Mouse (Mus musculus): ENCODE measurements around the gene Rac1. TPM values are rescaled to one million over a fixed set of nuclear protein-coding genes. Genes with fewer than 3 reads are reported as not detected.
A peak's percentile ranks its signal among the peaks of the same experiment; 100 is the strongest.
"Not testable (repeated sequence)": the region's sequence is repeated elsewhere in the genome, so short reads cannot be mapped to it uniquely, and the experiment has no call there.

Gene Rac1
- polyA plus RNA-seq, 1 experiment from 2014 or later = 480 TPM

GRCm38 (mm10) chr5:143561009-143561408 is 33.2 kb upstream of the Rac1 start:
- DNase-seq (ENCODE audit: low spot score, missing footprints) (no peak), ATAC-seq (ENCODE audit: low FRiP score) (no peak)
- 96% methylated on average over 4 of the region's 4 CpGs for WGBS
- H3K9ac ChIP-seq (ENCODE audit: low read length) = no peak overlapping the region
- H3K9me3 ChIP-seq (ENCODE audit: control insufficient read depth, low read length) = no peaks in the 10 kb centered on the region
- H3K4me2 ChIP-seq = no peak overlapping the region
- H3K4me1 ChIP-seq (ENCODE audit: control insufficient read depth, insufficient read depth, low read length) = no peaks in the 10 kb centered on the region
- H3K36me3 ChIP-seq (ENCODE audit: control insufficient read depth, insufficient read depth, low read length) = no peaks in the 10 kb centered on the region
- H3K4me3 ChIP-seq (ENCODE audit: low read depth, low read length) = no peak overlapping the region
- H3K27me3 ChIP-seq (ENCODE audit: control insufficient read depth, insufficient read depth, low read length) = no peaks in the 10 kb centered on the region
- no peak overlapping the region for H3K27ac ChIP-seq (ENCODE audit: low read depth, low read length)

- Histone ChIP-seq H3K9ac (ENCODE audit: low read length) (no peak overlapping the region), H3K4me2 (no peak overlapping the region), H3K27me3 (ENCODE audit: control insufficient read depth, insufficient read depth, low read length) (no peaks in the 10 kb centered on the region), H3K36me3 (ENCODE audit: control insufficient read depth, insufficient read depth, low read length) (no peaks in the 10 kb centered on the region), H3K4me3 (ENCODE audit: low read depth, low read length) (no peak overlapping the region), H3K4me1 (ENCODE audit: control insufficient read depth, insufficient read depth, low read length) (no peaks in the 10 kb centered on the region), H3K27ac (ENCODE audit: low read depth, low read length) (no peak overlapping the region), H3K9me3 (ENCODE audit: control insufficient read depth, low read length) (no peaks in the 10 kb centered on the region)
- ATAC-seq (ENCODE audit: low FRiP score) = no peak
- 90% methylated on average over 3 of the region's 3 CpGs for WGBS
- no peak for DNase-seq (ENCODE audit: low spot score, missing footprints)
Observed at GRCm38 (mm10) chr5:143558731-143559130, 30.9 kb upstream of the Rac1 start.

DNA sequence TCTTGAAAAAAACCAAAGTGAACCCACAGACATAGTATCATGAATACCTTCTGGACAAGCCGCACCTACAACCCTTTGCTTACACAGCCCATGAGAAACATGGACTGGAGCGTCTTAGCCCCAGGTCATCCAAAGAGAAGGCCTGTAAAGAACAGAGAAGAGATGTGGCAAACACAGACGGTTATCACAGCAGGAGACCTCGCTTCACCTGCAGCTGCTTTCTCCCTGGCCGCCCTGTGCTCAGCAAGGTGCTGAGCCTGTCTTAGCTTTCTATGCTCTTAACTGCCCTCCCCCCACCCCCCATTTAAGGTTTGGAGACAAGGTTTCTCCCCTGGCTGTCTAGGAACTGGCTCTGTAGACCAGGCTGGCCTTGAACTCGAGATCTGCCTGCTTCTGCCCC is 27.4 kb upstream of the Rac1 start:
- ATAC-seq (ENCODE audit: low FRiP score) = no peak
- Histone ChIP-seq H3K4me2 (no peak overlapping the region), H3K27me3 (ENCODE audit: control insufficient read depth, insufficient read depth, low read length) (no peaks in the 10 kb centered on the region), H3K9me3 (ENCODE audit: control insufficient read depth, low read length) (no peaks in the 10 kb centered on the region), H3K27ac (ENCODE audit: low read depth, low read length) (no peak overlapping the region), H3K36me3 (ENCODE audit: control insufficient read depth, insufficient read depth, low read length) (no peaks in the 10 kb centered on the region), H3K4me3 (ENCODE audit: low read depth, low read length) (no peak overlapping the region), H3K9ac (ENCODE audit: low read length) (no peak overlapping the region), H3K4me1 (ENCODE audit: control insufficient read depth, insufficient read depth, low read length) (peaks cover under 1% of the 10 kb centered on the region)
- DNase-seq (ENCODE audit: low spot score, missing footprints) = no peak
- 81% methylated on average over 6 of the region's 6 CpGs for WGBS

- Histone ChIP-seq H3K9me3 (ENCODE audit: control insufficient read depth, low read length) (no peaks in the 10 kb centered on the region), H3K9ac (ENCODE audit: low read length) (no peak overlapping the region), H3K27ac (ENCODE audit: low read depth, low read length) (no peak overlapping the region), H3K4me2 (no peak overlapping the region), H3K4me1 (ENCODE audit: control insufficient read depth, insufficient read depth, low read length) (peaks cover 10% of the 10 kb centered on the region), H3K4me3 (ENCODE audit: low read depth, low read length) (no peak overlapping the region), H3K27me3 (ENCODE audit: control insufficient read depth, insufficient read depth, low read length) (no peaks in the 10 kb centered on the region), H3K36me3 (ENCODE audit: control insufficient read depth, insufficient read depth, low read length) (no peaks in the 10 kb centered on the region)
- WGBS = 78% methylated on average over 6 of the region's 6 CpGs
- DNase-seq (ENCODE audit: low spot score, missing footprints) (no peak), ATAC-seq (ENCODE audit: low FRiP score) (no peak)
Observed at GRCm38 (mm10) chr5:143552911-143553310, 25.1 kb upstream of the Rac1 start.

- H3K27me3 ChIP-seq (ENCODE audit: control insufficient read depth, insufficient read depth, low read length); H3K36me3 ChIP-seq (ENCODE audit: control insufficient read depth, insufficient read depth, low read length); H3K9me3 ChIP-seq (ENCODE audit: control insufficient read depth, low read length); H3K27ac ChIP-seq (ENCODE audit: low read depth, low read length): not testable (repeated sequence)
- under 1% methylated on average over 15 of the region's 28 CpGs for WGBS
- H3K4me3 ChIP-seq (ENCODE audit: low read depth, low read length) = peak overlapping the region; percentile 75
- H3K9ac ChIP-seq (ENCODE audit: low read length) = peak overlapping the region; percentile 84
- H3K4me2 ChIP-seq = peak overlapping the region; percentile 85
- ATAC-seq (ENCODE audit: low FRiP score) (peak; percentile 57), DNase-seq (ENCODE audit: low spot score, missing footprints) (peak; percentile 86)
- H3K4me1 ChIP-seq (ENCODE audit: control insufficient read depth, insufficient read depth, low read length) = peaks cover 10% of the 10 kb centered on the region
Observed at GRCm38 (mm10) chr5:143548922-143549321, 21.1 kb upstream of the Rac1 start.

- Histone ChIP-seq H3K36me3 (ENCODE audit: control insufficient read depth, insufficient read depth, low read length) (no peaks in the 10 kb centered on the region), H3K27ac (ENCODE audit: low read depth, low read length) (no peak overlapping the region), H3K9ac (ENCODE audit: low read length) (peak overlapping the region; percentile 84), H3K4me3 (ENCODE audit: low read depth, low read length) (peak overlapping the region; percentile 75), H3K4me1 (ENCODE audit: control insufficient read depth, insufficient read depth, low read length) (peaks cover 10% of the 10 kb centered on the region), H3K27me3 (ENCODE audit: control insufficient read depth, insufficient read depth, low read length) (no peaks in the 10 kb centered on the region), H3K9me3 (ENCODE audit: control insufficient read depth, low read length) (no peaks in the 10 kb centered on the region), H3K4me2 (peak overlapping the region; percentile 85)
- ATAC-seq (ENCODE audit: low FRiP score) (peak; percentile 96), DNase-seq (ENCODE audit: low spot score, missing footprints) (peak; percentile 100)
- under 1% methylated on average over 37 of the region's 37 CpGs for WGBS
Observed at GRCm38 (mm10) chr5:143548401-143548846, 20.6 kb upstream of the Rac1 start.

GRCm38 (mm10) chr5:143547866-143548265 is 20.0 kb upstream of the Rac1 start:
- Histone ChIP-seq H3K27ac (ENCODE audit: low read depth, low read length) (no peak overlapping the region), H3K4me2 (peak overlapping the region; percentile 11; the same call in 1 of the 2 replicates), H3K36me3 (ENCODE audit: control insufficient read depth, insufficient read depth, low read length) (no peaks in the 10 kb centered on the region), H3K4me1 (ENCODE audit: control insufficient read depth, insufficient read depth, low read length) (peaks cover 10% of the 10 kb centered on the region), H3K4me3 (ENCODE audit: low read depth, low read length) (peak overlapping the region; percentile 75; the same call in 1 of the 2 replicates), H3K27me3 (ENCODE audit: control insufficient read depth, insufficient read depth, low read length) (no peaks in the 10 kb centered on the region), H3K9me3 (ENCODE audit: control insufficient read depth, low read length) (no peaks in the 10 kb centered on the region), H3K9ac (ENCODE audit: low read length) (no peak overlapping the region)
- 58% methylated on average over 10 of the region's 10 CpGs for WGBS
- ATAC-seq (ENCODE audit: low FRiP score) = no peak
- DNase-seq (ENCODE audit: low spot score, missing footprints) = no peak

DNA sequence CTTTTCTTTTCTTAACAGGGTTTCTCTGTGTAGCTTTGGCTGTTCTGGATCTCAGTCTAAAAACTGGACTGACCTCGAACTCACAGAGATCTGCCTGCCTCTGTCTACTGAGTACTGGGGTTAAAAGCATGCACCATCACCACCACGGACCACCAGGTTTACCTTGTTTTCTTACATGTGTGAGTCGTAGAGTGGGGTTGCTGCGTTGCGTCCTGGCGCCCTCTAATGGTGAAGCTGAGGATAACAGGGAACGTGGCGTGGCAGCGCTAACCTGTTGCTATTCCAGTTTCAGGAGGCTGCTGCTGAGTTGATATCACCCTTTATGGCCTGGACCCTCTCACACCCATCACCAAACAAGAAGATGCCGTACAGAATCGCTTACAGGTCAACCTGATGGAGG is 19.5 kb upstream of the Rac1 start:
- H3K9ac ChIP-seq (ENCODE audit: low read length) = no peak overlapping the region
- no peaks in the 10 kb centered on the region for H3K9me3 ChIP-seq (ENCODE audit: control insufficient read depth, low read length)
- ATAC-seq (ENCODE audit: low FRiP score) = no peak
- 12% methylated on average over 11 of the region's 11 CpGs for WGBS
- H3K4me2 ChIP-seq = no peak overlapping the region
- H3K27me3 ChIP-seq (ENCODE audit: control insufficient read depth, insufficient read depth, low read length) = no peaks in the 10 kb centered on the region
- H3K27ac ChIP-seq (ENCODE audit: low read depth, low read length) = no peak overlapping the region
- H3K4me3 ChIP-seq (ENCODE audit: low read depth, low read length) = no peak overlapping the region
- peak; percentile 96 for DNase-seq (ENCODE audit: low spot score, missing footprints)
- H3K36me3 ChIP-seq (ENCODE audit: control insufficient read depth, insufficient read depth, low read length) = no peaks in the 10 kb centered on the region
- peaks cover 10% of the 10 kb centered on the region for H3K4me1 ChIP-seq (ENCODE audit: control insufficient read depth, insufficient read depth, low read length)

DNA sequence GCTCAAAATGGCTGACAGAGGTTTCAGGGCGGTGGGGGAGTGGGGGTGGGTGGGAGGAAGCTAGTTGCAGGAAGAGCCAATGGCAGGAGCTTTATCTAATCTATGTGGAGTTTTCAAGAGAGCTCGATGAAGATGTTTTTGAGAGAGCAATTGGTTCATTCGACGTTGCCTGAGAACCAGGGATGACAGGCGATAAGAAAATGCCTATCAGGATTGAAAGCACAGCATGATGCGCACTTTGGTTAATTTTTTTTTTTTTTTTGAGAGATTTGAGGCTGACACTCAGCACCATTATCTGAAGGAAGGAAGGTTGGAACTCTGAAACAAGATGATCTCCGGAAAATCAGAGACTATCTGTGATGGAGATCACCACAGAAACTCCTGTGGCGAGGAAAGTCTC is 11.3 kb upstream of the Rac1 start:
- no peak for DNase-seq (ENCODE audit: low spot score, missing footprints)
- Histone ChIP-seq H3K4me1 (ENCODE audit: control insufficient read depth, insufficient read depth, low read length) (no peaks in the 10 kb centered on the region), H3K9ac (ENCODE audit: low read length) (no peak overlapping the region), H3K27me3 (ENCODE audit: control insufficient read depth, insufficient read depth, low read length) (no peaks in the 10 kb centered on the region), H3K4me2 (no peak overlapping the region), H3K27ac (ENCODE audit: low read depth, low read length) (no peak overlapping the region), H3K36me3 (ENCODE audit: control insufficient read depth, insufficient read depth, low read length) (no peaks in the 10 kb centered on the region), H3K4me3 (ENCODE audit: low read depth, low read length) (no peak overlapping the region), H3K9me3 (ENCODE audit: control insufficient read depth, low read length) (no peaks in the 10 kb centered on the region)
- ATAC-seq (ENCODE audit: low FRiP score) = no peak
- 90% methylated on average over 8 of the region's 8 CpGs for WGBS

DNA sequence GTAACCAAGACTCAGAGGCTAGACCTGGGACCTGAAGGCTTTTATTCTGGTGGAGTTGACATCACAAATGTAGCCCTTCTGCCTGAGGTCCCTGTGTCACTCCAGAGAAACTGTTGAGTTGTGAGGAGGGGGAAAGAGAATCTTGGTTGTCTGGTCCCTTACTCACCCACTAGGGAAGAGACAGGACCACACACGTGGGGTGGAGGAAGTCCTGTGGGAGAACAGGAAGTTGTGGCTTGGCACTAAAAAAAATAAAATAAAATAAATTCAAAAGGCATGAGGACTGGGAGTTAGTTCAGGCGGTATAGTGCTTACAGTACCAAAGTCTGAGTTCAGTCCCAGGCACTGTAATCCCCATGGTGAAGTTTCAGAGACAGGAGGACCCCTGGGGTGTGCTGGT is 9.2 kb upstream of the Rac1 start:
- H3K4me2 ChIP-seq = no peak overlapping the region
- no peak for DNase-seq (ENCODE audit: low spot score, missing footprints)
- no peaks in the 10 kb centered on the region for H3K36me3 ChIP-seq (ENCODE audit: control insufficient read depth, insufficient read depth, low read length)
- no peaks in the 10 kb centered on the region for H3K9me3 ChIP-seq (ENCODE audit: control insufficient read depth, low read length)
- no peak overlapping the region for H3K27ac ChIP-seq (ENCODE audit: low read depth, low read length)
- ATAC-seq (ENCODE audit: low FRiP score) = no peak
- H3K9ac ChIP-seq (ENCODE audit: low read length) = no peak overlapping the region
- H3K27me3 ChIP-seq (ENCODE audit: control insufficient read depth, insufficient read depth, low read length) = no peaks in the 10 kb centered on the region
- H3K4me1 ChIP-seq (ENCODE audit: control insufficient read depth, insufficient read depth, low read length) = no peaks in the 10 kb centered on the region
- no peak overlapping the region for H3K4me3 ChIP-seq (ENCODE audit: low read depth, low read length)
- WGBS = 50% methylated on average over 2 of the region's 2 CpGs
